ENCODE assay signal across 8 mouse cellular contexts in genomic region chr12:55079726-55080600, GRCm38 (mm10). TPM values are rescaled to one million over a fixed set of nuclear protein-coding genes. Genes with fewer than 3 reads are reported as not detected.
A peak's percentile ranks its signal among the peaks of the same experiment; 100 is the strongest.
DNase-seq lines count a peak whose midpoint lies in the region; ATAC-seq lines count a peak whose summit lies in the region.
"Not testable (repeated sequence)": the region's sequence is repeated elsewhere in the genome, so short reads cannot be mapped to it uniquely, and the experiment has no call there.

2700097O09Rik (minus strand) TSS chr12:55080110.
Srp54a (plus strand) TSS chr12:55080262.

- WGBS in hindbrain, embryonic 13.5 days, result under 1% methylated on average over 60 of the region's 60 CpGs

- H3K27me3 ChIP-seq in hindbrain, embryonic 13.5 days, result not testable (repeated sequence)

- H3K36me3 ChIP-seq in hindbrain, embryonic 13.5 days, result not testable (repeated sequence)

- H3K4me1 ChIP-seq in hindbrain, embryonic 13.5 days (replicated peaks), result not testable (repeated sequence)

- not testable (repeated sequence) for H3K9me3 ChIP-seq in hindbrain, embryonic 13.5 days

- peak within 1 kb of the TSS; percentile 89 for H3K27ac ChIP-seq in hindbrain, embryonic 13.5 days

- H3K4me3 ChIP-seq in hindbrain, embryonic 13.5 days, result peak within 1 kb of the TSS; percentile 66

- ATAC-seq in hindbrain, embryonic 13.5 days (ENCODE audit: low FRiP score), result peak; percentile 99

- DNase-seq in NIH3T3 (ENCODE audit: low read depth), result peak; percentile 98
- DNase-seq in cerebellum, postnatal 10 days, result peak; percentile 97
- DNase-seq in frontal cortex, postnatal 14 days (ENCODE audit: low spot score in 2 of 2), result peak; percentile 91 to 92
- DNase-seq in layer of hippocampus, postnatal 25 days (ENCODE audit: extremely low spot score in 1 of 2, low spot score in 1 of 2), result peak; percentile 75 to 86
- peak; percentile 95 for DNase-seq in lung, postnatal 25 days (ENCODE audit: low spot score)
- peak; percentile 97 for DNase-seq in retina, embryonic 14.5 days (ENCODE audit: low spot score)
- DNase-seq in thymus, postnatal 4 days, result peak; percentile 96

- H3K4me2 ChIP-seq in hindbrain, embryonic 13.5 days, result peak within 1 kb of the TSS; percentile 62

- peak within 1 kb of the TSS; percentile 80 for H3K9ac ChIP-seq in hindbrain, embryonic 13.5 days

RNA-seq across cellular contexts. Expression of gene 2700097O09Rik, which starts in this region (rescaled TPM):
- polyA plus RNA-seq in hindbrain, embryonic 13.5 days (2015; fragmentation: Nextera tagmentation; extraction: Ambion mirVana), result 35.9 and 37.3 TPM in 2 replicates
- 10 to 100 TPM in 1 of 2 experiments, 1 to 10 TPM in 1; 8.0 to 11.5 TPM for total RNA-seq in layer of hippocampus, postnatal 25 days (2021)

RNA-seq across cellular contexts. Expression of gene Srp54a, which starts in this region (rescaled TPM):
- 188 and 196 TPM in 2 replicates for polyA plus RNA-seq in hindbrain, embryonic 13.5 days (2015; fragmentation: Nextera tagmentation; extraction: Ambion mirVana)
- 10 to 100 TPM; 86.7 to 99.9 TPM for total RNA-seq in layer of hippocampus, postnatal 25 days (2021)

Comparison
In these comparisons a context has a peak if more than half of its experiments do, and no peak if none do; other contexts are left out.
1. Peak in every context shown above with its lines: DNase-seq, ATAC-seq, H3K4me3 ChIP-seq and H3K27ac ChIP-seq.